Mouse (Mus musculus): ENCODE data around the gene Calcoco2. TPM values are rescaled to one million over a fixed set of nuclear protein-coding genes. Genes with fewer than 3 reads are reported as not detected.

Calcoco2 gene
- not detected in 2 replicates for polyA plus RNA-seq (2015; fragmentation: Nextera tagmentation; extraction: Ambion mirVana)

DNA sequence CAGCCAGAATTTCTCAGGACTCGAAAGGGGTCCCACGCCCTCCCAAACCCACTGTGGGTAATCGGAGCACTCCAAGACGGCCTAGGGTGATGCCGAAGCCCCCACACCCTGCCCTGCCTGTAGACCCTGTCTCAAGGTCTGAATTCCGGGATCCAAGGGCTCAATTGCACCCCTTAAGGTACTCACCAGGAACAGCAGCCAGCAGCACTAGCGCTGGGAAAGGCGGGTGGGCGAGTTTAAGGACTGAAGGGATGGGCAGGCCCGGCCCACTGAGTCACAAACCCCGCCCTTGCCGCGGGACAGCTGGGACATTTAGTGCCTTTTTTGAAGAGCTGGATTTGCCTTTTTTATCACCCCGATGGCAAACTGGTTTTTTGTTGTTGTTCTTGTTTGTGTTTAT is at the start of gene Calcoco2:
TSS of gene Calcoco2 (minus strand) at position 214 of the 400 bp plus-strand sequence.

DNA sequence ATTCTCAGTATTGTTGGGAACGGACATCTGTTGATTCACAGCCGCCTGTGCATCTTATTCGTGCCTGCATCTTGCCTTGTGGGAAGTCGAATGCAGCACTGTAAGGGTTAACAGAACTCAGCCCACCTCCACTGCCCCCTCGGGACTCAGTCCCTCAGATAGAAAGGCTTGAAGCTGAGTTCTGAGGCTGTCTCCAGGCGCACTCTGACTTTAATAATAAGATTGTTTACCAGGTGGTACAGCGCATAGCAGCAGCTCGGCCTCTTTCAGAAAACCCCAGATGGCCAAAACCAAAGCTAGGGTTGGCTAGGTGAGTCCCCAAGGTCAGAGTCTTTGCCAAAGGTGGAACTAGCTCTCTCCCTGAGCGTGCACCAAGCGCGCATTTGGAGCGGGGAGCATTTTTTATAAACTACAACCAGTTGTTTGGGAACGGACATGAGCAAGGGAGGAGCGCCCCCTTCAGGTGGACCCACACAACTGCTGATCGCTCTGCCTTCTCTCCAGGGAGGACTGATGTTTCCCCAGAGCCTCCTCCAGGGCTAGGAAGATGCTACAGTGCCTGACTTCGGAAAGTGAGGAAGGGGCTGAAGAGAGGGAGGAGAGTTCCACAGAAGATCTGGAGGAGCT is 21.6 kb upstream of the Calcoco2 start, which contains the start of gene Ttll6:
TSS of gene Ttll6 (plus strand) at position 548 of the 627 bp plus-strand sequence.

DNA sequence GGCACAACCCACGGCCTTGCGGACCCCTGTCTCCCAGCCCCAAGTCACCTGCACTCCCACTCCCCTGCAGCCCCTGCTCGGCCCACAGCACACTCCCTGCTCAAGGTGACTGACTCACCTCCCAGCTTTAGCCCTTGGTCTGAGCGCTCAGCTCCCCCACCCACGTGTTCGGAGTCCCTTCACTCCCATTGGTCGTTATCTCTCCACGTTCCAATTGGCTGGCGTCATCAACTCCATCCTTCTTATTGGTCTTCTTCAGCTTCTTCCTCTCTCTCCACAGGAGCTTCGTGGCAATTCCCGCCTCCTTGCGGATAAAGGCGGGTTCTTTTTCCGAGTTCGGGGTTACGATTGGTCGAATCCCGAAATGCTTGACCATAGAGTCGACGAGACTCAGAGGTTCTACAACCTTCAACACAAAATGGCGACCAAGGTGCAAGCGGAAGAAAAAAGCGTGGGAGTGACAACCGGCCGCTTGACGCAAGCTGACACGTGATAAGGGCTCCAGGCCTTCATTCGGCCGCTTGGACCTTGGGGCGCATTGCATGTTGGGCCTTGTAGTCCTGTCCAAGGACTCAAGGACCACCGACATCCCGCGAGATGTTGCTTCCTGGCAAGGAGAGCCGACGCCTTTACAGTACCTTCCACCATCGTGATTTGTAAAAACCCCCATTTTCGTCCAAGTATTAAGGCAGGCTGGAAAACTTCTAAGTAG is 36.1 kb downstream of the Calcoco2 start, which contains the start of gene Atp5g1:
TSS of gene Atp5g1 (minus strand) at position 162 of the 712 bp plus-strand sequence.

DNA sequence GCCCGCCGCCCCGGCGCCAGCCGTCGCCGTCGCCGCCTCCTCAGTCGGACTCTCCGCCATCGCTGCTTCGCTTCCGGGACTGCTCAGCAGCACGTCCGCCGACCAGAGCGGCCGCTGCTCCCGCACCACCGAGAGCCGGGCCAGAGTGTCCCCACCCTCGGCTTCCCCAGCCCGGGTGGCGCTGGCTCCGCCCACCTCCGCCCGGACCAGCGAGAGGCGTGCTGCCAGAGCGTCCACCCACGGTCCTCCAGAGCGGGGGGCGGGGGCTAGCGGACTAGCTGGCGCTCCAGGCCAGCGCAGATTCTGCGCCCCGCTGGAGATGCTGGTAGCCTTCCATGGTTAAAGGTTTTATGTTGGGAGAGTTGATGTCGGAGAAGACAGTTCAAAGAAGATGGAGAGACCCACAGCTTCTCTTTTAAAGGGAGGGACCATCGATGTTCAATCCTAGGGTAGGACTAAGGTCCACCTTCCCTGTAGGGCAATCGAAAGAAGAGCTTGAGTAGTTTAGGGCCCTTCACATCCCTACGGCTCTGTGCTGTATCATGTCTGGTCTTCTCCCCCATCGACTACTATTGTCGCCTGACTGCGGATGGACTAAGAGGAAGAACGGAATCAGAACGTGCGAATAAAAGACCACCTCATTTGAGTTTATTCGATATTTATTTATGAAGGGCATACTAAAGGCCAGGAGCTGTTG is 46.4 kb downstream of the Calcoco2 start, which contains the start of gene Ube2z:
TSS of gene Ube2z (minus strand) at position 174 of the 697 bp plus-strand sequence.

Other genes with a start within 250 kb of the Calcoco2 start
- 0.29 and 0.55 TPM in 2 replicates for gene B4galnt2, start 197.1 kb downstream of the Calcoco2 start, polyA plus RNA-seq (2015; fragmentation: Nextera tagmentation; extraction: Ambion mirVana)
- gene Igf2bp1, start 106.0 kb downstream of the Calcoco2 start, polyA plus RNA-seq (2015; fragmentation: Nextera tagmentation; extraction: Ambion mirVana): 1.6 and 1.7 TPM in 2 replicates
- gene Gip, start 87.4 kb downstream of the Calcoco2 start, polyA plus RNA-seq (2015; fragmentation: Nextera tagmentation; extraction: Ambion mirVana): not detected in 2 replicates
- 76.6 and 81.0 TPM in 2 replicates for gene Snf8, start 77.1 kb downstream of the Calcoco2 start, polyA plus RNA-seq (2015; fragmentation: Nextera tagmentation; extraction: Ambion mirVana)
- gene Ube2z, start 46.6 kb downstream of the Calcoco2 start, polyA plus RNA-seq (2015; fragmentation: Nextera tagmentation; extraction: Ambion mirVana): 14.7 and 15.6 TPM in 2 replicates
- gene Atp5g1, start 36.3 kb downstream of the Calcoco2 start, polyA plus RNA-seq (2015; fragmentation: Nextera tagmentation; extraction: Ambion mirVana): 505 and 507 TPM in 2 replicates
- not detected in 2 replicates for gene Ttll6, start 21.8 kb upstream of the Calcoco2 start, polyA plus RNA-seq (2015; fragmentation: Nextera tagmentation; extraction: Ambion mirVana)
- not detected in 2 replicates for gene Hoxb13, start 82.4 kb upstream of the Calcoco2 start, polyA plus RNA-seq (2015; fragmentation: Nextera tagmentation; extraction: Ambion mirVana)
- gene Hoxb9, start 159.5 kb upstream of the Calcoco2 start, polyA plus RNA-seq (2015; fragmentation: Nextera tagmentation; extraction: Ambion mirVana): 0.16 and 0.26 TPM in 2 replicates
- 0.10 and 0.13 TPM in 2 replicates for gene Hoxb8, start 169.9 kb upstream of the Calcoco2 start, polyA plus RNA-seq (2015; fragmentation: Nextera tagmentation; extraction: Ambion mirVana)
- 2.3 and 2.5 TPM in 2 replicates for gene Hoxb7, start 174.7 kb upstream of the Calcoco2 start, polyA plus RNA-seq (2015; fragmentation: Nextera tagmentation; extraction: Ambion mirVana)
- 1.0 and 1.2 TPM in 2 replicates for gene Hoxb6, start 180.5 kb upstream of the Calcoco2 start, polyA plus RNA-seq (2015; fragmentation: Nextera tagmentation; extraction: Ambion mirVana)
- gene Hoxb5, start 191.4 kb upstream of the Calcoco2 start, polyA plus RNA-seq (2015; fragmentation: Nextera tagmentation; extraction: Ambion mirVana): 0.64 and 1.2 TPM in 2 replicates
- gene Hoxb4, start 206.3 kb upstream of the Calcoco2 start, polyA plus RNA-seq (2015; fragmentation: Nextera tagmentation; extraction: Ambion mirVana): 0.64 and 0.90 TPM in 2 replicates
- 0.65 and 0.85 TPM in 2 replicates for gene Hoxb3, start 211.4 kb upstream of the Calcoco2 start, polyA plus RNA-seq (2015; fragmentation: Nextera tagmentation; extraction: Ambion mirVana)
- gene Hoxb2, start 238.6 kb upstream of the Calcoco2 start, polyA plus RNA-seq (2015; fragmentation: Nextera tagmentation; extraction: Ambion mirVana): 2.2 and 2.4 TPM in 2 replicates